Mouse (Mus musculus) adrenal gland, postnatal 4 days (tissue): ENCODE measurements at regions not wholly inside any gene's neighbourhood (a gene's known extent, or its start where the extent isn't known, plus 50 kb on each side); places are given as distances from the start of the nearest gene placed in this dataset.

Experiments
- DNase-seq, 2 experiments: peaks; one replicate each; pipeline ENCODE4 v3.0.0; 2021 to 2022; ENCODE audit warnings: low spot score in 2 of 2, mixed read lengths in 2 of 2

GRCm38 (mm10) chr3:52759846-52760245, 257.2 kb downstream of the Cog6 start:
- no peak for DNase-seq

- no peak for DNase-seq
Measured at GRCm38 (mm10) chr3:52758561-52758960, 258.5 kb downstream of the Cog6 start.

- DNase-seq, result no peak
Measured at GRCm38 (mm10) chr3:52756816-52757215, 260.2 kb downstream of the Cog6 start.

- no peak for DNase-seq
Measured at GRCm38 (mm10) chr3:52756006-52756405, 261.0 kb downstream of the Cog6 start.

GRCm38 (mm10) chr3:52754978-52755377, 262.1 kb downstream of the Cog6 start:
- DNase-seq, result no peak

GRCm38 (mm10) chr3:52754401-52754800, 262.6 kb downstream of the Cog6 start:
- no peak for DNase-seq

- no peak for DNase-seq
Measured at GRCm38 (mm10) chr3:52746917-52747316, 270.1 kb downstream of the Cog6 start.

GRCm38 (mm10) chr3:52744334-52744733, 272.7 kb downstream of the Cog6 start:
- no peak for DNase-seq

- DNase-seq, result no peak
Measured at GRCm38 (mm10) chr3:52740466-52741026, 276.5 kb downstream of the Cog6 start.

- DNase-seq, result no peak
Measured at GRCm38 (mm10) chr3:52739526-52739925, 277.5 kb downstream of the Cog6 start.

- no peak for DNase-seq
Measured at GRCm38 (mm10) chr3:52738386-52738785, 278.7 kb downstream of the Cog6 start.

GRCm38 (mm10) chr3:52735939-52736338, 281.1 kb downstream of the Cog6 start:
- no peak for DNase-seq

- no peak for DNase-seq
Measured at GRCm38 (mm10) chr3:52731941-52732340, 285.1 kb downstream of the Cog6 start.

- DNase-seq, result no peak
Measured at GRCm38 (mm10) chr3:52731491-52731890, 285.5 kb downstream of the Cog6 start.

GRCm38 (mm10) chr3:52729731-52730130, 287.3 kb downstream of the Cog6 start:
- DNase-seq, result no peak

GRCm38 (mm10) chr3:52728860-52729259, 288.2 kb downstream of the Cog6 start:
- DNase-seq, result no peak

GRCm38 (mm10) chr3:52728426-52728825, 288.6 kb downstream of the Cog6 start:
- no peak for DNase-seq

- no peak for DNase-seq
Measured at GRCm38 (mm10) chr3:52724354-52724753, 292.7 kb downstream of the Cog6 start.

- DNase-seq, result no peak
Measured at GRCm38 (mm10) chr3:52722946-52723345, 294.1 kb downstream of the Cog6 start.

GRCm38 (mm10) chr3:52719181-52719580, 297.9 kb downstream of the Cog6 start:
- no peak for DNase-seq

- no peak for DNase-seq
Measured at GRCm38 (mm10) chr3:52717324-52717723, 299.7 kb downstream of the Cog6 start.

GRCm38 (mm10) chr3:52712151-52712550, 304.9 kb downstream of the Cog6 start:
- no peak for DNase-seq

GRCm38 (mm10) chr3:52711133-52711532, 305.9 kb downstream of the Cog6 start:
- DNase-seq, result no peak

- DNase-seq, result no peak
Measured at GRCm38 (mm10) chr3:52708746-52709145, 308.3 kb downstream of the Cog6 start.
